Mouse (Mus musculus) ES-E14 (cell line): ENCODE data around the gene Tuba1b. TPM values are rescaled to one million over a fixed set of nuclear protein-coding genes. Genes with fewer than 3 reads are reported as not detected.

Source experiments
- DNase-seq: peaks from one replicate; pipeline ENCODE4 v3.0.0-alpha.2; 2013; ENCODE audit warnings: low read depth, low spot score
- H3K27ac ChIP-seq: 2 replicates; pipeline ENCODE4 v1.5.1; 2012; ENCODE audit warnings: low read depth, mild to moderate bottlenecking, low read length, moderate library complexity, mixed read lengths; ENCODE audit not compliant: poor library complexity, insufficient read depth, severe bottlenecking
- H3K36me3 ChIP-seq: 2 replicates; pipeline ENCODE4 v1.6.1; 2012; ENCODE audit warnings: mild to moderate bottlenecking, low read length, moderate library complexity, mixed read lengths; ENCODE audit not compliant: control insufficient read depth, poor library complexity, insufficient read depth, severe bottlenecking
- H3K4me1 ChIP-seq, 2 experiments: fragments of 150-350 bp in 1 of 2; sonication (generic) in 1 of 2; 2 replicates each; pipeline ENCODE4 v1.6.1; 2012; ENCODE audit warnings: low read length in 2 of 2, mild to moderate bottlenecking in 1 of 2, mixed read lengths in 1 of 2; ENCODE audit not compliant: control insufficient read depth in 2 of 2, insufficient read depth in 2 of 2, poor library complexity in 1 of 2
- H3K4me3 ChIP-seq, 2 experiments: fragments of 150-350 bp in 1 of 2; sonication (generic) in 1 of 2; 2 replicates each; pipeline ENCODE4 v1.5.1; 2012; ENCODE audit warnings: low read length in 2 of 2, low read depth in 1 of 2, mild to moderate bottlenecking in 1 of 2, mixed read lengths in 1 of 2; ENCODE audit not compliant: insufficient read depth in 1 of 2, poor library complexity in 1 of 2, severe bottlenecking in 1 of 2
- H3K9ac ChIP-seq: 2 replicates; pipeline ENCODE4 v1.6.1; 2012; ENCODE audit warnings: low read depth, mild to moderate bottlenecking, low read length, mixed read lengths; ENCODE audit not compliant: poor library complexity, insufficient read depth, severe bottlenecking
- H3K9me3 ChIP-seq: fragments of 150-350 bp; sonication (generic); 2 replicates; pipeline ENCODE4 v1.6.1; 2012; ENCODE audit warnings: low read depth, mild to moderate bottlenecking, low read length; ENCODE audit not compliant: control insufficient read depth, insufficient read depth
- CHD2 ChIP-seq: IDR thresholded peaks from 2 replicates; pipeline ENCODE4 v1.6.1; 2014; ENCODE audit warnings: mild to moderate bottlenecking, low read depth, low read length, inconsistent platforms
- HCFC1 ChIP-seq: IDR thresholded peaks from 2 replicates; pipeline ENCODE4 v1.6.1; 2012; ENCODE audit warnings: low read length, inconsistent platforms, borderline replicate concordance; ENCODE audit not compliant: insufficient read depth
- MAFK ChIP-seq: IDR thresholded peaks from 2 replicates; pipeline ENCODE4 v1.6.1; 2014; ENCODE audit warnings: mild to moderate bottlenecking, low read depth, low read length, inconsistent platforms; ENCODE audit not compliant: insufficient read depth
- ZC3H11A ChIP-seq: IDR thresholded peaks from 2 replicates; pipeline ENCODE4 v1.6.1; 2012; ENCODE audit warnings: low read depth, mild to moderate bottlenecking, inconsistent platforms, low read length, borderline replicate concordance
- ZNF384 ChIP-seq: IDR thresholded peaks from 2 replicates; pipeline ENCODE4 v1.6.1; 2012; ENCODE audit warnings: low read depth, low read length, inconsistent platforms
- in situ Hi-C, 2 experiments: fragments of 600-800 bp; cut with MboI; formaldehyde crosslinking; loops; one replicate each; pipeline ENCODE4 v1.15.1; 2025; ENCODE audit warnings: low sequenced_read_pairs in 2 of 2, inconsistent platforms in 1 of 2; ENCODE audit not compliant: unreplicated experiment in 2 of 2
- total RNA-seq: library from RNA; depleted of rRNA; stranded (reverse); fragments of 300-350 nt; gene quantifications from 2 replicates; pipeline ENCODE4 v1.2.3, GENCODE M21; 2012

Tuba1b gene
- total RNA-seq, 1 experiment: 1,539 TPM

GRCm38 (mm10) chr15:98971111-98971510, 36.7 kb upstream of the Tuba1b start:
- peaks cover 7 to 11% of the 10 kb centered on the region in 2 experiments for H3K4me1 ChIP-seq
- no peak overlapping the region for H3K27ac ChIP-seq
- H3K9ac ChIP-seq: no peak overlapping the region
- no peaks in the 10 kb centered on the region for H3K9me3 ChIP-seq
- no peak overlapping the region for H3K4me3 ChIP-seq
- TF ChIP-seq HCFC1 (no peak), ZNF384 (no peak), ZC3H11A (no peak), CHD2 (no peak), MAFK (no peak)
- in situ Hi-C loops: no loop called here
- no peaks in the 10 kb centered on the region for H3K36me3 ChIP-seq
- no peak for DNase-seq

GRCm38 (mm10) chr15:98969372-98970101, 35.2 kb upstream of the Tuba1b start:
- H3K9me3 ChIP-seq: no peaks in the 10 kb centered on the region
- H3K27ac ChIP-seq: peak overlapping the region; percentile 88
- no peaks in the 10 kb centered on the region for H3K36me3 ChIP-seq
- H3K4me1 ChIP-seq: peaks cover 6 to 11% of the 10 kb centered on the region in 2 experiments
- peak overlapping the region; percentile 6 to 19; a peak in 2 of 4 replicates for H3K4me3 ChIP-seq
- H3K9ac ChIP-seq: peak overlapping the region; percentile 30; the same call in 1 of the 2 replicates
- DNase-seq: no peak
- in situ Hi-C loops: no loop called here
- no peak for TF ChIP-seq ZC3H11A
- peak; percentile 33; the same call in 1 of the 2 replicates for TF ChIP-seq MAFK
- no peak for TF ChIP-seq ZNF384
- no peak for TF ChIP-seq HCFC1

GRCm38 (mm10) chr15:98968701-98969371, 34.5 kb upstream of the Tuba1b start:
- H3K4me1 ChIP-seq: peaks cover 6 to 11% of the 10 kb centered on the region in 2 experiments
- DNase-seq: peak; percentile 86
- H3K36me3 ChIP-seq: no peaks in the 10 kb centered on the region
- H3K9me3 ChIP-seq: no peaks in the 10 kb centered on the region
- H3K27ac ChIP-seq: peak overlapping the region; percentile 89
- in situ Hi-C loops: no loop called here
- peak; percentile 72 for TF ChIP-seq CHD2
- TF ChIP-seq HCFC1: 0 out of 2 replicates have a peak, but pooled peaks have one; percentile 35
- TF ChIP-seq ZNF384: no peak
- TF ChIP-seq ZC3H11A: no peak
- peak; percentile 39; the same call in 1 of the 2 replicates for TF ChIP-seq MAFK
- H3K9ac ChIP-seq: 0 out of 2 replicates have a peak overlapping the region, but pooled peaks have one; percentile 40
- peak overlapping the region in 1 of 2 experiments; percentile 6; a peak in 1 of 4 replicates for H3K4me3 ChIP-seq

GRCm38 (mm10) chr15:98959531-98959930, 25.2 kb upstream of the Tuba1b start:
- H3K9me3 ChIP-seq: no peaks in the 10 kb centered on the region
- H3K27ac ChIP-seq: no peak overlapping the region
- no peak for TF ChIP-seq ZC3H11A
- TF ChIP-seq MAFK: no peak
- no peak for TF ChIP-seq HCFC1
- no peak for TF ChIP-seq ZNF384
- no peak for TF ChIP-seq CHD2
- H3K4me3 ChIP-seq: no peak overlapping the region
- in situ Hi-C loops: no loop called here
- no peak overlapping the region for H3K9ac ChIP-seq
- 0 out of 4 replicates have a peak, but pooled peaks cover 0 to 2% of the 10 kb centered on the region in 2 experiments for H3K4me1 ChIP-seq
- H3K36me3 ChIP-seq: no peaks in the 10 kb centered on the region
- no peak for DNase-seq
